Mouse (Mus musculus) cerebellum, adult 2 months (tissue): ENCODE results near the gene Slc10a1.

Source experiments
- CTCF ChIP-seq: fragments of 200-500 bp; IDR thresholded peaks from 2 replicates; pipeline ENCODE4 v1.5.1; 2011; ENCODE audit warnings: low read depth, mild to moderate bottlenecking, control low read depth, low read length, moderate library complexity, borderline replicate concordance; ENCODE audit not compliant: insufficient read depth
- POLR2A ChIP-seq: fragments of 200-500 bp; IDR thresholded peaks from 2 replicates; pipeline ENCODE4 v1.6.1; 2011; ENCODE audit warnings: low read length, control low read depth, borderline replicate concordance; ENCODE audit not compliant: insufficient read depth

GRCm38 (mm10) chr12:80937331-80938029, 31.0 kb downstream of the Slc10a1 start:
- TF ChIP-seq CTCF (no peak), POLR2A (no peak)
